ENCODE assay signal across 25 mouse cellular contexts in genomic region chr11:119551468-119551867, GRCm38 (mm10). TPM values are rescaled to one million over a fixed set of nuclear protein-coding genes. Genes with fewer than 3 reads are reported as not detected.
A peak's percentile ranks its signal among the peaks of the same experiment; 100 is the strongest.
DNase-seq lines count a peak whose midpoint lies in the region; ATAC-seq and TF ChIP-seq lines count a peak whose summit lies in the region.
"Had no signal": no experiment of that assay in that cellular context is flagged by ENCODE, and none has a peak within 500 bp of the region (broad histone marks: within the 10 kb centered on the region; RNA-seq: fewer than 3 reads in every experiment).

No protein-coding gene starts in this region.

- H3K36me3 ChIP-seq in forebrain, embryonic 12.5 days (replicated peaks), result no peaks in the 10 kb centered on the region
- H3K36me3 ChIP-seq in forebrain, embryonic 11.5 days (ENCODE audit: control insufficient read depth, insufficient read depth, low read length), result no peaks in the 10 kb centered on the region
- no peaks in the 10 kb centered on the region for H3K36me3 ChIP-seq in midbrain, embryonic 14.5 days (ENCODE audit: control insufficient read depth, insufficient read depth, low read length)
- H3K36me3 ChIP-seq in midbrain, embryonic 10.5 days, result no peaks in the 10 kb centered on the region
- no peaks in the 10 kb centered on the region for H3K36me3 ChIP-seq in myocyte (ENCODE audit: control insufficient read depth, insufficient read depth)
- H3K36me3 ChIP-seq: embryonic facial prominence, embryonic 10.5 days; embryonic facial prominence, embryonic 13.5 days; G1E; heart, embryonic 12.5 days; heart, embryonic 15.5 days; hindbrain, embryonic 10.5 days; hindbrain, embryonic 15.5 days had no signal

- H3K4me1 ChIP-seq in forebrain, embryonic 12.5 days, result peaks cover 62% of the 10 kb centered on the region
- H3K4me1 ChIP-seq in forebrain, embryonic 11.5 days (replicated peaks; ENCODE audit: control insufficient read depth, insufficient read depth, low read length), result peaks cover 26% of the 10 kb centered on the region
- peaks cover 33% of the 10 kb centered on the region for H3K4me1 ChIP-seq in midbrain, embryonic 14.5 days (ENCODE audit: control insufficient read depth, insufficient read depth, low read length)
- H3K4me1 ChIP-seq in midbrain, embryonic 10.5 days, result peaks cover 38% of the 10 kb centered on the region

- H3K4me2 ChIP-seq in forebrain, embryonic 12.5 days, result 0 out of 2 replicates have a peak overlapping the region, but pooled peaks have one; percentile 11
- H3K4me2 ChIP-seq in forebrain, embryonic 11.5 days (ENCODE audit: low read depth, low read length, severe bottlenecking), result no peak overlapping the region
- no peak overlapping the region for H3K4me2 ChIP-seq in midbrain, embryonic 14.5 days (ENCODE audit: low read length)
- H3K4me2 ChIP-seq in myocyte (ENCODE audit: low read depth), result peak overlapping the region; percentile 21
- H3K4me2 ChIP-seq: embryonic facial prominence, embryonic 13.5 days; heart, embryonic 12.5 days; heart, embryonic 15.5 days; hindbrain, embryonic 15.5 days had no signal

- TF ChIP-seq POLR2A in myocyte (IDR thresholded peaks at IDR 0.05; ENCODE audit: insufficient read length, low read depth), result no peak

- 37% methylated on average over 3 of the region's 3 CpGs for WGBS in forebrain, embryonic 12.5 days
- 49% methylated on average over 3 of the region's 3 CpGs for WGBS in forebrain, embryonic 11.5 days
- 50% methylated on average over 3 of the region's 3 CpGs for WGBS in midbrain, embryonic 14.5 days
- WGBS in midbrain, embryonic 10.5 days, result 45% methylated on average over 3 of the region's 3 CpGs

- no peak for ATAC-seq in forebrain, embryonic 12.5 days (ENCODE audit: low FRiP score)
- ATAC-seq in forebrain, embryonic 11.5 days (replicated peaks; ENCODE audit: low FRiP score), result no peak
- ATAC-seq in midbrain, embryonic 14.5 days (ENCODE audit: low FRiP score, low TSS enrichment), result no peak
- ATAC-seq: intestine, postnatal 0 days had no signal

- DNase-seq in forebrain, embryonic 11.5 days (ENCODE audit: low spot score), result no peak
- DNase-seq in midbrain, embryonic 14.5 days, result no peak
- DNase-seq in midbrain, embryonic 10.5 days (ENCODE audit: low spot score), result no peak
- peak; percentile 37 for DNase-seq in MN1 (ENCODE audit: low spot score)
- no peak for DNase-seq in layer of hippocampus, postnatal 10 days (ENCODE audit: low spot score in 2 of 2)
- DNase-seq in lung, postnatal 14 days, result no peak
- DNase-seq: adrenal gland, adult 8-10 months; adrenal gland, postnatal 25 days; embryo, embryonic 11 days; gastrocnemius, postnatal 25 days; heart, adult 18-20 months; heart, postnatal 10 days; heart, postnatal 36 days; kidney, adult 2 months had no signal

- H3K4me3 ChIP-seq in forebrain, embryonic 12.5 days (replicated peaks), result no peak overlapping the region
- no peak overlapping the region for H3K4me3 ChIP-seq in forebrain, embryonic 11.5 days (ENCODE audit: low read depth, low read length)
- H3K4me3 ChIP-seq in midbrain, embryonic 14.5 days (replicated peaks; ENCODE audit: low read depth, low read length), result no peak overlapping the region
- H3K4me3 ChIP-seq in midbrain, embryonic 10.5 days, result no peak overlapping the region
- no peak overlapping the region for H3K4me3 ChIP-seq in myocyte
- H3K4me3 ChIP-seq: embryonic facial prominence, embryonic 10.5 days; embryonic facial prominence, embryonic 13.5 days; erythroblast, embryonic 14.5 days; heart, embryonic 12.5 days; heart, embryonic 15.5 days; hindbrain, embryonic 10.5 days; hindbrain, embryonic 15.5 days had no signal

- no peak overlapping the region for H3ac ChIP-seq in myocyte (ENCODE audit: control insufficient read depth, insufficient read length)

- H3K9ac ChIP-seq in forebrain, embryonic 12.5 days, result no peak overlapping the region
- no peak overlapping the region for H3K9ac ChIP-seq in forebrain, embryonic 11.5 days (ENCODE audit: low read length)
- H3K9ac ChIP-seq in midbrain, embryonic 14.5 days (replicated peaks; ENCODE audit: low read length), result no peak overlapping the region
- H3K9ac ChIP-seq: embryonic facial prominence, embryonic 13.5 days; heart, embryonic 12.5 days; heart, embryonic 15.5 days; hindbrain, embryonic 15.5 days had no signal

- H3K9me3 ChIP-seq in forebrain, embryonic 12.5 days, result no peaks in the 10 kb centered on the region
- no peaks in the 10 kb centered on the region for H3K9me3 ChIP-seq in forebrain, embryonic 11.5 days (ENCODE audit: control insufficient read depth, low read length)
- no peaks in the 10 kb centered on the region for H3K9me3 ChIP-seq in midbrain, embryonic 14.5 days (ENCODE audit: control insufficient read depth, low read length)
- H3K9me3 ChIP-seq in midbrain, embryonic 10.5 days (replicated peaks), result no peaks in the 10 kb centered on the region
- H3K9me3 ChIP-seq: embryonic facial prominence, embryonic 10.5 days; embryonic facial prominence, embryonic 13.5 days; heart, embryonic 12.5 days; heart, embryonic 15.5 days; hindbrain, embryonic 10.5 days; hindbrain, embryonic 15.5 days had no signal

- H3K79me2 ChIP-seq in myocyte (ENCODE audit: control insufficient read depth, insufficient read depth), result no peaks in the 10 kb centered on the region

- H3K27me3 ChIP-seq in forebrain, embryonic 12.5 days, result peaks cover 86% of the 10 kb centered on the region
- peaks cover 47% of the 10 kb centered on the region for H3K27me3 ChIP-seq in forebrain, embryonic 11.5 days (ENCODE audit: control insufficient read depth, insufficient read depth, low read length)
- peaks cover 33% of the 10 kb centered on the region for H3K27me3 ChIP-seq in midbrain, embryonic 14.5 days (ENCODE audit: control insufficient read depth, insufficient read depth, low read length)
- peaks cover 100% of the 10 kb centered on the region for H3K27me3 ChIP-seq in midbrain, embryonic 10.5 days (ENCODE audit: low read depth, poor library complexity, severe bottlenecking)
- H3K27me3 ChIP-seq in myocyte (ENCODE audit: control insufficient read depth, insufficient read depth, insufficient read length), result peaks cover 34% of the 10 kb centered on the region
- H3K27me3 ChIP-seq: hindbrain, embryonic 15.5 days had no signal

- H3K27ac ChIP-seq in forebrain, embryonic 12.5 days, result peak overlapping the region; percentile 39; the same call in 1 of the 2 replicates
- H3K27ac ChIP-seq in forebrain, embryonic 11.5 days (ENCODE audit: low read depth, low read length), result no peak overlapping the region
- 0 out of 2 replicates have a peak overlapping the region, but pooled peaks have one; percentile 13 for H3K27ac ChIP-seq in midbrain, embryonic 14.5 days (replicated peaks; ENCODE audit: low read depth, low read length)
- H3K27ac ChIP-seq in midbrain, embryonic 10.5 days (replicated peaks), result no peak overlapping the region
- H3K27ac ChIP-seq: embryonic facial prominence, embryonic 10.5 days; embryonic facial prominence, embryonic 13.5 days; heart, embryonic 15.5 days; hindbrain, embryonic 10.5 days; hindbrain, embryonic 15.5 days had no signal

TF ChIP-seq in myocyte, 11 proteins besides CTCF, POLR2A, EP300 and RAD21:
- TF ChIP-seq CEBPB (IDR thresholded peaks at IDR 0.05; ENCODE audit: insufficient read depth, poor library complexity, severe bottlenecking) (no peak), TCF3 (IDR thresholded peaks at IDR 0.05; ENCODE audit: insufficient read length, low read depth) (peak; percentile 41), TCF12 (IDR thresholded peaks at IDR 0.05; ENCODE audit: insufficient read depth, poor library complexity, severe bottlenecking) (peak; percentile 49), POLR2AphosphoS2 (IDR thresholded peaks at IDR 0.05; ENCODE audit: insufficient read length, low read depth) (no peak), MYOD1 (IDR thresholded peaks at IDR 0.05; ENCODE audit: control insufficient read depth in 1 of 3, insufficient read length in 2 of 3, low read depth in 2 of 3) (peak; percentile 50 to 97 (median 97)), REST (IDR thresholded peaks at IDR 0.05; ENCODE audit: insufficient read depth, insufficient read length) (no peak), MAX (IDR thresholded peaks at IDR 0.05; ENCODE audit: low read depth) (no peak), MYOG (IDR thresholded peaks at IDR 0.05; ENCODE audit: control insufficient read depth in 1 of 3, insufficient read depth in 1 of 3, insufficient read length in 2 of 3, low read depth in 2 of 3) (peak in 2 of 3 experiments; percentile 64 to 89), USF1 (IDR thresholded peaks at IDR 0.05; ENCODE audit: low read depth) (no peak), E2F4 (IDR thresholded peaks at IDR 0.05; ENCODE audit: insufficient read depth) (no peak), SRF (IDR thresholded peaks at IDR 0.05; ENCODE audit: control insufficient read depth, insufficient read length, low read depth) (no peak)

RNA-seq across cellular contexts. Expression of gene Nptx1, which starts 3.9 kb away (rescaled TPM):
- polyA plus RNA-seq in forebrain, embryonic 12.5 days (2016; fragmentation: Nextera tagmentation; extraction: Ambion mirVana), result 4.0 and 4.8 TPM in 2 replicates
- 3.2 and 3.3 TPM in 2 replicates for polyA plus RNA-seq in forebrain, embryonic 11.5 days (2014; fragmentation: Nextera tagmentation; extraction: Ambion mirVana)
- polyA plus RNA-seq in midbrain, embryonic 14.5 days (2014; fragmentation: Nextera tagmentation; extraction: Ambion mirVana), result 10.1 and 11.3 TPM in 2 replicates
- polyA plus RNA-seq in midbrain, embryonic 10.5 days (2016; fragmentation: Nextera tagmentation; extraction: Ambion mirVana), result 1.1 and 1.6 TPM in 2 replicates
- 9.3 TPM for polyA plus RNA-seq in myocyte (2012; fragmentation: generic; extraction: Trizol)
- total RNA-seq in layer of hippocampus, postnatal 10 days (2021), result 100 to 1,000 TPM; 146 to 173 TPM
- polyA plus RNA-seq: erythroblast, embryonic 14.5 days; G1E had no signal

RNA-seq across cellular contexts. Expression of gene Rptor, which starts 51.2 kb away (rescaled TPM):
- 15.8 and 16.1 TPM in 2 replicates for polyA plus RNA-seq in forebrain, embryonic 12.5 days (2016; fragmentation: Nextera tagmentation; extraction: Ambion mirVana)
- polyA plus RNA-seq in forebrain, embryonic 11.5 days (2014; fragmentation: Nextera tagmentation; extraction: Ambion mirVana), result 18.6 and 19.2 TPM in 2 replicates
- 10.8 and 12.4 TPM in 2 replicates for polyA plus RNA-seq in midbrain, embryonic 14.5 days (2014; fragmentation: Nextera tagmentation; extraction: Ambion mirVana)
- 11.0 and 12.1 TPM in 2 replicates for polyA plus RNA-seq in midbrain, embryonic 10.5 days (2016; fragmentation: Nextera tagmentation; extraction: Ambion mirVana)
- polyA plus RNA-seq in myocyte (2012; fragmentation: generic; extraction: Trizol), result 59.5 TPM
- 10 to 100 TPM; 50.2 to 61.3 TPM for total RNA-seq in layer of hippocampus, postnatal 10 days (2021)

Comparison
In these comparisons a context has a peak if more than half of its experiments do, and no peak if none do; other contexts are left out.
1. H3K27ac ChIP-seq: peak in forebrain, embryonic 12.5 days (single experiment) and midbrain, embryonic 14.5 days (single experiment); none in forebrain, embryonic 11.5 days (single experiment) and midbrain, embryonic 10.5 days (single experiment).
2. H3K4me2 ChIP-seq: peak in forebrain, embryonic 12.5 days (single experiment) and myocyte (single experiment); none in forebrain, embryonic 11.5 days (single experiment) and midbrain, embryonic 14.5 days (single experiment).